Mouse (Mus musculus) embryo, embryonic 11.5 days (tissue): Measurements from ENCODE around the gene Exosc5.

Source experiments
- DNase-seq: peaks from one replicate; pipeline ENCODE4 v3.0.0-alpha.2; 2012; ENCODE audit warnings: low read depth, low spot score

Gene Exosc5

DNA sequence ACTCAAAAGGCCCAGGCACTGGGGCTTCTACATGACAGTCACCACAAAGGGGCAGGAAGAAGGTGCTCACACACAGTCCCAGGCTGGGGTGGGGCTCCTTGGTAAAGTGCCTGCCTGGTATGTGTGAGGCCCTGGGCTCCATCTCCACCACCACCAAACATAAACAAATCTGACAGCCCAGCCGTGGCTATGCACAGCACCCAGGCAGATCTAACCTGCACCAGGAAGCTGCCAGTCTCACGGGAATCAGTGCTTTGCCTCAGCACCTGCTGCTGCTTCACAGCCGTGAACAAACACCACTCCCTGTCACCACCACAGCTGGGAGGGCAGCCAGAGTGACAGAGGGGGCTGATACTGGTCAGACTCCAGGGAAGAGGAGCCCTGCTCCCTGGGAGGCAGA is 22.6 kb upstream of the Exosc5 start:
- no peak for DNase-seq

GRCm38 (mm10) chr7:25637099-25637498 is 21.9 kb upstream of the Exosc5 start:
- DNase-seq: no peak

DNA sequence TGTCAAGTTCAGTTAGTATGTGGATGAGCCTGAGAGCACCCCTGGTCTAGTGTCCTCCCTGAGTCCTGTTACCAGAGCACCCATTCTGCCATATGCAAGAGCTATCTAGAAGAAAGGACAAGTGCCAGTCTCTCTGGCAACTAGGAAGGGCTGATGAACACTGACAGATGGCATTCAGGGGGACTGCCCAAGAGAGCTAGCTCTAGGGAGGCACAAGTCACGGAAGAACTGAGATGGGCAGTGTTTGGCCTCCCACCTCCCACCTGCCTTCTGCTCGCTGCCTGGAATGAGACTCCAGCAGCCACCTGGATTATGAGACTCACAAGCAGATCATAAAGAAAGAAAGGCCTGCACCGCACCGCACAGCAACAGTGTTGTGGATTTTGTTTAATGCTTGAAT is 19.2 kb upstream of the Exosc5 start:
- DNase-seq: no peak

DNA sequence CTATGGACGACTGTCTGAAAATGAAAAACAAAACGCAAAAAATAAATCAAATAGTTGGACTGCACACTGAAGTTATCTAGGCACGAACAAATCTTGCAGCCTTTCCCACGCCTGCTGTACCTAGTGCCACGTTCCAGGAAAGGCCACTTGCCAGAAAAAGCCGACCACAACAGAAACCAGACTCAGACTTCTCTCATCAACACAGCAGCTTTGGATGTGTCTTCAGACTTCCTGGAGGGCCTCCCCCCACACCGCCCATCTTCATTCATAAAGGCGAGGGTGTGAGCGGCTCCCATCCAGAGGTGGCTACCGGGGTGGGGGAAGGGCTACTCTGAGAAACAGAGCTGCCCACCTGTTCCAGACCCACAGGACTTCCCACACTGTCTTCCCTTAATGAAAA is 14.8 kb upstream of the Exosc5 start:
- no peak for DNase-seq

- DNase-seq: no peak
These were observed 14.3 kb upstream of the Exosc5 start for GRCm38 (mm10) chr7:25644631-25645030.

DNA sequence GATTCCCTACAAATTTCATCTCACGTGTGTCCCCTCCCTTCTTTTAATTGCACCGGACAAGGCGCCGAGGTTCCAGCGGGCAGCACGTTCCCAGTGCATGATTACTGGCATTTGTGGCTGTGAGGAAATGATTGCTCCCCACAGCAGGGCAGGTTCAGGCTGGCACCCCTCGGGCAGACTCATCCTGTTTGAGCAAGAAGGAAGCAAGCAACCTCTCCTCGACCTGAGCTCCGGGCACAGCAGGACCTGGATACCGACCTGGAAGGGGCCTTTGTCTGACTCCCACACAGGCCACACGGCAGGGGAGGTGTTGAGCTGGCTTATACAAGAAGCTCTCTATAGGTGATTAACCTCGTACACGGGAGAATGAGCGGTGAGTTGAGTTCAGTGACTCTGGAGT is 13.9 kb upstream of the Exosc5 start:
- DNase-seq: no peak

DNA sequence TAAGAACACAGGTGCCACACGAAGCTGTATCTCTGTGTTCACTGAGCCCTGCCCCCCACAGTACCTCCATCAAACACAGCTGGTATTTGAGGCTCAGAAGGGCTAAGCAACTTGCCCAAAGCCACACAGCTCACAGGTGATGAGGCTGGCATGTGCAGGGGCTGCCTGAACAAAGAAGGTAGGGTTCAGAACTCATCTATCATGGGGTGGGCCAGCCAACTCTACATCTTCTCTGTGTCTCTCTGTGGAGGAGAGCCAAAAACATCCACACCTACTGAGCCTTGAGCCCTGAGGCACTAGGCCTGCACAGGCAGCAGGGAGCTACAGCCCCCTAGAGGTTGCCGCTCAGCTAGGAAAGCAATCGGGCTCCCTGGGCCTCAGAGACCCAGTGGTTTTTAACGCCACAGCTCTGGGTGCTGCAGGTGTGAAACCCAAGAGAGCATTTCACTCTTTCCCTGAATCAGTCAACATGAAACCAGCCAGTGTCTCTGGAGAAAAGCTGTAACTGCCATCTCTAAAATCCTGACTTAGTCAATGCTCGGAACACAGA is 11.3 kb upstream of the Exosc5 start:
- no peak for DNase-seq

- no peak for DNase-seq
These were observed 9.1 kb upstream of the Exosc5 start for GRCm38 (mm10) chr7:25649839-25650238.

DNA sequence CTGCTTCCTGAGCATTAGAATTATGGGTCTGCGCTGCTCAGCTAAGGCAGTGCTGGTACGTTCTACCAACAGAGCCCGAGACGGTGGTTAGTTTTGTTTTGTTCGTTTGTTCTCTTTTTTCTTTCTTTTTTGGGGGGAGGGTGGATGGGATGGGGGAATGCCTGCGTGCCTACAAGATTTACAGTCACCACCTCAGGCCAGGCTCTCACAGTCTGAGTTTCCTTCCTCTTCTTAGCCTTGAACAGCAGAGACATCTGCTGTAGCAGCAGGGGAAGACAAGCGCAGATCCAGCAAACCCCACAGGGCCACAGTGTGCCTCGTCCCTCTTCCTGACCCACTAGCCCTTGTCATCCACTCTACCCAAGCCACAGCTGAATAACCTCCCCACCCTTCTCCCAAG is 7.7 kb upstream of the Exosc5 start:
- DNase-seq: no peak

DNA sequence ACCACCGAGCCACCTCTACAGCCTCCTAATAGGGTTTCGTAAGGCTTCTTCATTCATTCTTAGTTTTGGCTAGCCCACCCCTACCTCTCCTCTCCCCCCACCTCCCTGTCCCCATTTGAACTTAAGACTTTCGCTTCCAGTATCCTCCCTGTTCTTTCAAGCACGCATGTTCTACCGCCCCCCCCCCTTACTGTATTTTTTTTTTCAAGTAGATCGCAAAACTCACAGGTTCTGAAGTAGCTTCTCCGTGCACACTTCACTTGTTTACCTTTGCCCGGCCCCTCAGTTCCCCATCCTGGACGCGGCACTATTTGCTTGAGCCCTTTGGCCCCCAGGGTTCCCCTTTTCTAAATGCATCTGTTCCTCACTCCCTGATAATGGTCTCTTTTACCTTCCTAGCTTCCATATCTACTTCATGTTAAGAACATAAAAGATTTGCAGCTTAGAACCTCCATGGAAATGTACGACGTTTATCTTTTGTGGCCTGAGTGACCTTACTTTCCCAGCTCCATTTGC is 6.7 kb upstream of the Exosc5 start:
- no peak for DNase-seq

DNA sequence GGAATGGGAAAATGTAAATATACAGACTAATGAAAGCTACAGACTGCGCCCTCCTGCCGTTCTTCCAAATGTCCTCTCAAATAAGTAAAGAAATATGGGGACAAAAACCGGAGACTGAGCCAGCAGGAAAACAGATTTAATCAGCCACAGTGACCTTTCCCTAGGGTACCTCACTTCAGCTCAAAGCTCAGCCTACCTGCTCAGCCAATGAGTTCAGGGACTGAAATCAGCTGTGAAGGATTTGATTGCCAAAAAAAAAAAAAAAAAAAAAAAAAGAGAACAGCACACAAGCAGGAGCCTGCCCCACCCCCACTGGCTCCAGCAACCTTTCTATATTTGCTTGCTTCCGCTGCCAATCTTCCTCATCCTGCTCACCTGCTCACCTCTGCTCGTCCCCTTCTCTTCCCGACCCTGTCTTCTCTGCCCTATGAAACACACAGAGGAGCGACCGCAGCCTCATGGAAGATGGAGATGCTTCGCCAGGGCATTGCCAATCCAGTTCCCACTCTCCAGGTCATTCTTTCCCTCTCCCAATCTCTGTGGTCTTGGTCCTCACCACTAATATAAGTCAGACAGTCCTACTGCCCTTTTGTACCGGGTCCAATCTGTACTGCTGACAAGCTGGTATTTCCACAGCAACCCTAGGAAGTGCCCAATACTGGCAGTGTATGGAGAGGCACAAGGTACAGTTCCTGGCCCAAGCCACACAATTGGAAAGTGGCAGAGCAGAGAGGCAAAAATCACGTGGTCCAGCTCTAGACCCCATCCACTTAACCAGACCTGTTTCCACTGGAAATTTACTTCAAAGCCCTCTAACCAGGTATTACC is 3.1 kb upstream of the Exosc5 start:
- DNase-seq: no peak

DNA sequence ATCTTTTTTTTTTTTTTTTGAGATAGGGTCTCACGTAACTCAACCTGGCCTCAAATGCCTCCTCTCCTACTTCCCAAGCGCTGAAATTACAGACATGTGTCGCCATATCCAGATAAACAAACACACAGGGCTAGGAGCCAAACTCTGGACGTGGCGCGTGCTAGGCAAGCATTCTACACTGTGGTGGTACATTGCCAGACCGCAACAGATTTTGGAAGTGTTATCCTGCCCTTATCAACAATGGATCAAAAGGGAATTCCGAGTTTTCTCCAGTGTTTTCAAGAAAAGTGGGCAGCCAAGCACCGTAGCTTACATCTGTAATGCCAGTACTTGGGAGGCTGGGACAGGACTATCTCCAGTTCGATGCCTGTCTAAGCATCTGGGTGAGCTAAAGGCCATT is 1.2 kb upstream of the Exosc5 start:
- no peak for DNase-seq

- no peak for DNase-seq
These were observed 7.4 kb downstream of the Exosc5 start for GRCm38 (mm10) chr7:25666381-25666780.

DNA sequence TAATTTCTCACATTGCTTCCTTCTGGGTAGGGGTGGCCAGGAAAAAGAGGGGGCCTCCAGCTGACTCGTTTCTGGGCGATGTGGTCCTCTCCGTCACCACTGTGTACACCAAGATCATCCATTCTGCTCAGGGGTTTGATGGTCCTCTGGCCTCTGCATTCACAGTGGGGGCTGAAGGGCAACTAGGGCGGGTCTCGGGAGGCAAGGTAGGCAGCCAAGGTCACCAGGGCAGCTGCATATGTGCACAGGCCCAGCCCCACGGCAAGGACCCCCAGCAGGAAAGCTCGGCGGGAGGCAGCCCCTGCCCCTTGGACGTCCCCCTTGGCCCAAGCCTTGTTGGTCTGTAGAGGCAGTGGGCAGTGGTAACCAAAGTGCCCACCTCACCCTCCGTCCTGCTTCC is 10.2 kb downstream of the Exosc5 start:
- no peak for DNase-seq

DNA sequence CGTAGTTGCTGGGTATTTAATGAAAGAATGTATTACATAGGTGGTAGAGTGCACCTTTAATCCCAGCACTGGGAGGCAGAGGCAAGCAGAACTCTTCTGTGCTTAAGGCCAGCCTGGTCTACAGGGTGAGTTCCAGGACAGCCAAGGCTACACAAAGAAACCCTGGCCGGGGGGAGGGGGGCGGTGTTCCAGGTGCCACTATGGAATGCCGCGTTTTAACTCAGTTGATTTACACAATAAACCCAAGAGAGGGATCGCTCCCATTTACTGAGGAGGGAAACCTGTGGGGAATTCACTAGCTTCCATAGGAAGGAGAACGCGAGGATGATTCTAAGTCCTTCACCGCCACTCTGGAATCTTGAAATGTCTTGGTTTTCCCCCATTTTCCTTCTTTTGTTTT is 10.7 kb downstream of the Exosc5 start:
- no peak for DNase-seq

DNA sequence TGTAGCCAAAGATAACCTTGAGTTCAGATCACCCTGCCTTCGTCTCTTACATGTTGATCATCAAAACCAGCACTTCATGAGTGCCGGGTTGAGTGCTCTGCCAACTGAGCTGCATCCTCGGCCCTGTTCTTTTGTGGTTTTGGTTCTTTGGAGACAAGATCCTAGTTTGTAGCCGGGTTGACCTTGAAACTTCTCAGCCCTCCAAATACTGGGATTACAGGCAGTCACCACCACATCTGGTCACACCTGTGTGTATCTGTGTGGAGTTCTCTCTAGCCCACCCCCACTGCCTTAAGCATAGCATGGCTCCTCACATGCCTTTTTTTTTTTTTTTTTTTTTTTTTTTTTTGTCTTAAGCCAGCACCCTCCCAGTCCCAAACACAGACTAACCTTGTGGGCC is 11.1 kb downstream of the Exosc5 start:
- DNase-seq: no peak

DNA sequence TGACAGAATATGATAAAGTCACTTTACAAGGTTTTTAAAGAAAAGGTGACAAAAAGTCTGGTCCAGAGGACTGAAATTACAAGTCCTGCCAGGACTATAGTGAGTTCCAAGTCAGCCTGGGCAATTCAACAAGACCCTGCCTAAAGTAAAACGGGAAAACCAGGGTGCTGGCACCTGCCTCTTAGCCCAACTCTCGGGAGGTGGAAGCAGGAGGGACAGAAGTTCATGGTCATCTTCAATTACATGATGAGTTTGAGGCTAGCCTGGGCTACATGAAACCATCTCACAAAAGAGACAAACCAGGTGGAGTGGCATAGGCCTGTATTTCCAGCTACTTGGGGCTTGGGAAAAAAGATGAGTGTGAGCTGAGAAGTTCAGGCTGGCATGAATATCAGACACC is 12.7 kb downstream of the Exosc5 start:
- no peak for DNase-seq

- DNase-seq: no peak
These were observed 13.5 kb downstream of the Exosc5 start for GRCm38 (mm10) chr7:25672442-25672841.

DNA sequence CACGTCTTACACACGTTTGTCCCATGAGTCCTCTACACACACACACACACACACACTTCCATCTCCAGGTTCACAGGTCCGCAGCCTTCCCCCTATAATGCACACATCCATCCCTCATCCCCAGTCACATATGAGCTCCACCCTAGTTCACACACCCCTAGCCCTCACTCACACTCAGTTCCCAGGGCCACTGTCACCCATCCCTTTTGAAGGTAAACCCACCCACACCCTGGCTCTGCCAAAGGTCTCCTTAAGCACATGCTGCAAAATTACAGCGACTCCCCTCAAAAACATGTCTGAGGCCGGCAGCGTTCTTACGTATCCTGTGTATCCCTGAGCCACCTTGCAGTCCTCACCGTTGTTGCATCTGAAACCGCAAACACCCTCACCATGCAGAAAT is 15.3 kb downstream of the Exosc5 start:
- DNase-seq: no peak

DNA sequence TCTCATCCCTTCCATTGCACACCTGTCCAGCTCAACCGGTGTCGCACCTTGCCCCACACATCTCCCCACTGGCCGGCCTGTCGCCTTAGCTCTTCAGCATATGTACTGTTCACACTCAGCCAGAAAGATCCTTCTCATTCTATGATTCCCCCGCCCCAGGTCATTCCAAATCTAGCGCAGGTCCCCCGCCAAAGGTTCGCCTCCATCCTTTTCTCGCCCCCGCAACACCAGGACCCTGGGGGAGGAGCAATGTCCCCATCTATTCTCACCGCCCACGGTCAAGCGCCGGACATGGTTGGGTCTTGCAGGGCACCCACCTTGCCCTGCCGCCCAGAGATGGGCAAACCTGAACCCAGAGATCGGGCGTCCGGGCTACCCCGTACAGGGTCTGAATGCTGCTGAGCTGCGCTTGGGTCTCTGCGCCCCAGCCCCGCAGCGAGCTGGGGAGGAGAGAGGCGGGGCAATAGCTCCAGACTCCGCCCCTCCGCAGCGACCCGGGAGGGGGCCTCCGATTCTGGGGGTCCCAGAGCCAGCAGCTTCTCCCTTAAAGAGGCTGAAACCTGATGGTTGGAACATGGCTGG is 15.8 kb downstream of the Exosc5 start, which contains the start of gene Tmem91:
Gene Tmem91, minus strand, starts transcription at position 448 of the 582 bp plus-strand sequence.
- no peak for DNase-seq

DNA sequence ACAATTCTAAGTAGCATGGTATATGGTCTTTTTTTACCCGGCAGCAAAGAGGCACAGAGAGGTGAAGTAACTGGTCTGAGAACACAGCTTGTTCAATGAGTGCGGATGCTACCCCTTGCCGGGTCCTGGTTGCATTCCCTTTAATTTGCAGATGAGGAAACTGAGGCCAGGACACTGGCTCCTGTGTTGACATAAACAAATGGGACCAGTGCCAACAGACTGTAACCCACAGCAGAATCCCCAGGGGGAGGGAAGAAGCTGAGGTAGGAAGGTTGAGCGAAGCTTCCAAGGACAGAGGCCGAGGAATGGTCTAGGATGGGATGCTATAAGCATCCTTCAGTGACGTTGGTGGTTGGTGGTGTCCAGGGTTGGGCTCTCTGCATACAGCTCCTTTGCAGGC is 16.4 kb downstream of the Exosc5 start:
- no peak for DNase-seq

- no peak for DNase-seq
These were observed 17.3 kb downstream of the Exosc5 start for GRCm38 (mm10) chr7:25676085-25676781.
